Mouse (Mus musculus) left cerebral cortex, adult 9 months (tissue): ENCODE data around the gene Sirt4.

ENCODE experiments used
- DNase-seq, 2 experiments: peaks; one replicate each; pipeline ENCODE4 v3.0.0; 2022; ENCODE audit warnings: low spot score in 2 of 2

Gene Sirt4

GRCm38 (mm10) chr5:115491771-115492322 lies 7.3 kb upstream of the Sirt4 start:
- no peak for DNase-seq

DNA sequence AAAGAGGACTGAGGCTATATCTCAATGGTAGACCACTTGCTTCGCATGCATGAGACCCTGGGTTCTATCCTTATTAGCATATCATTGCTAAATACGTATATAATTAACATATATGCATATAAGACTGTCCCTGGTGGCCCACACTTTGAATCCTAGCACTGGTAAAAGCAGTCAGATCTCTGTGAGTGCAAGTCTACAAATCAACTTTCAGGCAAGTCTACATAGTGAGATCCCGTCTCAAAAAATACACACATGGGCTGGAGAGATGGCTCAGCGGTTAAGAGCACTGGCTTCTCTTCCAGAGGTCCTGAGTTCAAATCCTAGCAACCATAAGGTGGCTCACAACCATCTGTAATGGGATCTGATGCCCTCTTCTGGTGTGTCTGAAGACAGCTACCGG lies 6.6 kb upstream of the Sirt4 start:
- DNase-seq, result no peak

DNA sequence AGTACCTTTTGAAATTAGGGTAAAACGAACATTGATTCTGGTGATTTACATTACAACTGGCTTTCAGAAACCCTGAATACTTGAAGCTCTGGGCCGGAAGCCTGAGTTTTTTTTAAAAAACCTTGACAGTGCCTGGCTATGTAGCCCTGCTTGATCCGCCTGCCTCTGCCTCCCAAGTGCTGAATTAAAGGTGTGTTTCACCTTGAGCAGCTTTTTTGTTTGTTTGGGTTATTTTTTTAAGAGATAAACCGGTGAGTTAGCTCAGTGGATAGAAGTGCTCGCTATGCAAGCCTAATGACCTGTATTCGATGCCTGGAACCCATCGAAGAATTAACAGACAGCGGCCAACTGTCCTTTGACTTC lies 6.1 kb upstream of the Sirt4 start:
- no peak for DNase-seq

DNA sequence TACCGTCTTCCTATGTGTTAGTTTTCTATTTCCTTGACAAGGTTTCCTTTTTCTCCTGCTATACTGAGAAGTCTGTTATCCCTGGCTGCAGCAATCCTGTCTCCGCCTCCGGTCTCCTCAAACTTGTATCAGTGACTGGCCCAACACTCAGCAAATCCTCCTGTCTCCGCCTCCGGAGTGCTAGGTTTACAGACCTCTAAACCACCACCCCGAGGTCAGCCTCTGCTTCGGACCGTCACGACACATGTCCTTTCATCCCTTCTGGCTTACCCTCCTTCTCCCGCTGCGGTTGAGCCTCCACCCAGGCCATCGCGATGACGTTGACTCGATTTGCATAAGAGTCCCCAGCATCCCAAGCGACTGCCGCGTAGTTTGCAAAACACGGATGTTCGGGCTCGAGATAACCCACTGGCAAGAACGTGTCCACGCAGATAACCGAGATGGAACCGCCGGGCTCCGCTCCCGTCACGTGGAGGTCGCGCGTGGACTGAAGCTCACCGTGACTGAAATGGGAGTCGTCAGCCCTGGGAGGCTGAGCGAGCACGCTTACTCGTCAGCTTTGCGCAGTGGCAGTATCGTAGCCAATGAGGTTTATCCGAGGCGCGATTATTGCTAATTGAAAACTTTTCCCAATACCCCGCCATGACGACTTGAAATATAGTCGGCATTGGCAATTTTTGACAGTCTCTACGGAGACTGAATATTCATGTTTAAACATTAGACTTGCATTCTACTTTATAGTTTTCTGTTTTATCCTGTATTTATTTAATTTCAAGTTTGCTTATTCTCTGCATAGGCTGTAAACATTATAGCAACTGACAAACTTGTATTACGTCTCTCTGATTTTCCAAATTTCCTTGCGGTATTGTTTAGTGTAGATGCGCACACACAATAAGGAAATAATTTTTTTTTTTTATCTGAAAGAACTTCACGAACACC lies 5.4 kb upstream of the Sirt4 start:
- peak; percentile 79 to 89 for DNase-seq

DNA sequence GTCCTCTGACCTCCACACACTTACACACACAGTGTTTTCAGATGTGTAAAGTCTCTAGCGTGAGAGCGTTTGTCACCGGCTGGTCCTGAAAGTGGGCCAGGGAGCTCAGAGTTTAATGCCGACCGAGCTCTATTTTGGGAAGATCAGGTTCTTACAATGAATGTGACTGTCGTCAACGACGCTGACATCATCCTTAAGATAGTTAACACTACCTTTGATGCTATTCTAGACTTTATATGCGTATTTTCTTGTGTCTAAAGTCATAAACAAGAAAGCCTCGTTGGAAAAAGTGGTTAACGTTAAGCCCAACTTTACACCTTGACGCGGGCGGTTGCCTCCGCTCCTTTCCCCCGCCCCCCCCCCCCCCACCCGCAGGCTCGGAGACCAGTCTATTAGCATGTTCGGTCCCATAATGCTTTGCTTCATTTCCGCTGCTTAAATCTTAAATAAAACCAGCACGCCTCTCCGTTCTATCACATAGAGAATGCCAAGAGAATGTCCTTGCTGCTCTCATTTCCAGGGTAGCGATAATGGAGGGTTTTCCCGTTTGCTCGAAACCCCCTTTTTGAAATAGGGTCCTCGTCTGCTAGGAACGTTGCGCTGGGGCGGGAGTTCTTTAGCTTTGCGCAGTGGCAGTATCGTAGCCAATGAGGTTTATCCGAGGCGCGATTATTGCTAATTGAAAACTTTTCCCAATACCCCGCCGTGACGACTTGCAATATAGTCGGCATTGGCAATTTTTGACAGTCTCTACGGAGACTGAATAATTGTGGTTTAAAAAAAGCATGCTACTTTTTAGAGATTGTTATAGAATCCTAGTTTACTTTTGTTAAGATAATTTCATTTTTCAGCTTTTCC lies 4.5 kb upstream of the Sirt4 start:
- peak; percentile 67 to 83 for DNase-seq

- no peak for DNase-seq
These were observed 3.5 kb upstream of the Sirt4 start for GRCm38 (mm10) chr5:115487942-115488580.

GRCm38 (mm10) chr5:115487353-115487752 lies 2.8 kb upstream of the Sirt4 start:
- no peak for DNase-seq

- no peak for DNase-seq
These were observed 2.2 kb upstream of the Sirt4 start for GRCm38 (mm10) chr5:115486726-115487125.

DNA sequence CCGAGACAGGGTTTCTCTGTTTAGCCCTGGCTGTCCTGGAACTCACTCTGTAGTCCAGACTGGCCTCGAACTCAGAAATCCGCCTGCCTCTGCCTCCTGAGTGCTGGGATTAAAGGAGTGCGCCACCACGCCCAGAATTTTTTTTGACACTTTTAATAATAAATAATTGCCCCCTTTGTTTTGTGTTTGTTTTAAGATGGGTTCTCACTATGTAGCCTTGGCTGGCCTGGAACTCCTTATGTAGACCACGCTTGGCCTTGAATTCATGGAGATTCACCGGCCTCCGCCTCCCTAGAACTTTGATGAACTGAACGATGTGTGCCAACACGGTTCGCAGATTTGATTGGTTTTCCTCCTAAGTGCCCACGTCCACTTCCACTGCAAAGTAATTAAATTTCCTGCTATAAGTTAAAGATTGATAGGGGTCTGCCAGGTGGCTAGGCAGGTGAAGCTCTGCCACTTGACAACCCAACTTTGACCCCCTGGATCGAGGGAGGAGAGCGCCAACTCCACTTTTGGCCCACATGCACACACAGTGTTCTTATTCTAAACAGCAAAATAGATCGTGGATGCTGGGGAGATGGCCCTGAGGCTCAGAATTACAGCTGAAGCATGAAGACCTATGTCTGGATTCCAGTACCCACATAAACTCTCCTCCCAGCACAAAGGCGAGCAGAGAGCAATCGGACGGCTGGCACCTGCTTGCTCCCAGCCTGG lies 1.1 kb upstream of the Sirt4 start:
- no peak for DNase-seq

DNA sequence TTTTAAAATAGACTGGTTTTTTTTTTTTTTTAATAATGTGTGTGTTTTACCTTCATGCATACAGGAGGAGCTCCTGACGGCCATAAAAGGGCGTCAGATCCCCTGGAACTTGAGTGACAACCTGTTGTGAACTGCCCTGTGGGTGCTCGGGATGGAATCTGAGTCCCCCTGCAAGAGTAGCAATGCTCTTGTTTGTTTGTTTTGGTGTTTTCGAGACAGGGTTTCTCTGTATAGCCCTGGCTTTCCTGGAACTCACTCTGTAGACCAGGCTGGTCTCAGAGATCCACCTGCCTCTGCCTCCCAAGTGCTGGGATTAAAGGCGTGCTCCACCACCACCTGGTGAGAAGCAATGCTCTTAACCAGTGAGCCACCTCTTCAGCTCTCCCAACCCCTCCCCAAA lies 471 bp upstream of the Sirt4 start:
- DNase-seq, result no peak

DNA sequence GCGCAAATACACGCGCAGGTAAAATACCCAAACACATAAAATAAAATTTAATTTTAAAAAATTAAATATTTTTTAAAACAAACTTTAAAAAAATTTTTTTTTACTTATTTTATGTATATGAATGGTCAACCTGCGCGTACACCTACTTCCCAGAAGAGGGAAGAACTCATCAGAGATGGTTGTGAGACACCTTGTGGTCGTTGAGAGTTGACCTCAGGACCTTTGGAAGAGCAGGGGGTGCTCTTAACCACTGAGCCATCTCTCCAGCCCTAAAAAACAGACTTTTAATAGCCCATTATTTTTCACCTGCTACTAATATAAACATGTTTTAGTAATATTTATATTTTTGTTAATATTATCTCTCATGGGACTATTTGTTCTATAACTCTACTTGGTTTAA lies 1.1 kb downstream of the Sirt4 start:
- no peak for DNase-seq

GRCm38 (mm10) chr5:115482390-115483265 lies 1.9 kb downstream of the Sirt4 start:
- no peak for DNase-seq

- DNase-seq, result no peak
These were observed 4.4 kb downstream of the Sirt4 start for GRCm38 (mm10) chr5:115480101-115480500.

- DNase-seq, result no peak
These were observed 5.0 kb downstream of the Sirt4 start for GRCm38 (mm10) chr5:115479561-115479960.

DNA sequence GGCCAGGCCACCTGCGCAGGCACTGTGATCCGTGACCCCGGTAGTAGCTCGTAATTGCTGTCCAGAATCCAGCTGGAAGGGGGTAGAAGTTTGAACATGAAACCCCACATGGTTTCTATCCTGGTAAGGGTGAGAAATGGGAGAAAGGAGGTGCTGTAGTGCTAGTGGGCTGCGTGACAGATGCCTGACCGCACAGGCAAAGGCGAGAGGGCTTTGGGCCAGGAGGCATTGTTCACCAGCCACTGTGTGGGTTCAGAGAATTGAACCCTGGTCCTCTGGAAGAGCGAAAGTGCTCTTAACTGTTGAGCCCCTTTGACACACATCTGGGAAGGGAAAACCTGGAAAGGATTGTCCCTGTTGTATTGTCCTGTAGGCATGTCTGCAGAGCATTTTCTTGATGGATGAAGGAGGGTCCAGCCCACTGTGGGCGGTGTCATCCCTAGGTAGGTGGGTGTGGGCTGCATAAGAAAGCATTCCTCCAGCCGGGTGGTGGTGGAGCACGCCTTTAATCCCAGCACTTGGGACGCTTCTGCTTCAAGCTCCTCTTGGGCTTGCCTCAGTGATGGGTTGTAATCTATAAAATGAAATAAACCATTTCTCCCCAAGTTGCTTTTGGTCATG lies 8.3 kb downstream of the Sirt4 start:
- no peak for DNase-seq

DNA sequence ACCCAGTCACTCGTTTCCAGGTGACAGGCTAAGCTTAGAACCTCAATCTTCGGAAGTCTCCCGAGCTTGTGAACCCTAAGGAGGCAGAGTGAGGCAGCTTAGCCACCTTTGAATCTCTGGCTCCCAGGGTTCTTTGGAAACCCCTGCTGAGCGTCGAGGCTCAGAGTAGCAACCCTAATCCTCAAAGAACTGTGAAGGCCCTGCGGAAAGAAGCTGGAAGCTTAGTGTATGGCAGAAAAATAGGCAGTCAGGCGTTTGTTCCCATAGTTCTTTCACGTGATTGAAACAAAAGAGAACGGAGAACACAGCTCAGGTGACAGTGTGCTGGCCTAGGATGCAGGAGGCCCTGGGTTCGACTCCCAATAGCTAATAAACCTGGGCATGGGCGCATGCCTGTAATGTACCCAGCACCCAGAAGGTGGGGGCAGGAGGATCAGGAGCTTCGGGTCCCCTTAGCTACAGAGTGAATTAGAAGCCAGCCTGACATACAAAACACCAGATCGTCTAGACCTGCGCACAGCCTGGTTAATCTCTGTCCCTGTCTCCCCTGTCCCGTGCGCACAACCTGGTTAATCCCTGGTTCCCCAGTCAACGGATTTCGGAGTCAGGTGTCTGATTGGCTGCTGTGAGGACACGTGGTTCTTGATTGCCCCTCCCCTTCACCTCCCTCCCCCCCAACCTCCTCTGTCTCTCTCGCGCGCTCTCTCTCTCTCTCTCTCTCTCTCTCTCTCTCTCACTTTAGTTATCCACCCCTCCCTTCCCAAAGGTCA lies 9.0 kb downstream of the Sirt4 start:
- no peak for DNase-seq

DNA sequence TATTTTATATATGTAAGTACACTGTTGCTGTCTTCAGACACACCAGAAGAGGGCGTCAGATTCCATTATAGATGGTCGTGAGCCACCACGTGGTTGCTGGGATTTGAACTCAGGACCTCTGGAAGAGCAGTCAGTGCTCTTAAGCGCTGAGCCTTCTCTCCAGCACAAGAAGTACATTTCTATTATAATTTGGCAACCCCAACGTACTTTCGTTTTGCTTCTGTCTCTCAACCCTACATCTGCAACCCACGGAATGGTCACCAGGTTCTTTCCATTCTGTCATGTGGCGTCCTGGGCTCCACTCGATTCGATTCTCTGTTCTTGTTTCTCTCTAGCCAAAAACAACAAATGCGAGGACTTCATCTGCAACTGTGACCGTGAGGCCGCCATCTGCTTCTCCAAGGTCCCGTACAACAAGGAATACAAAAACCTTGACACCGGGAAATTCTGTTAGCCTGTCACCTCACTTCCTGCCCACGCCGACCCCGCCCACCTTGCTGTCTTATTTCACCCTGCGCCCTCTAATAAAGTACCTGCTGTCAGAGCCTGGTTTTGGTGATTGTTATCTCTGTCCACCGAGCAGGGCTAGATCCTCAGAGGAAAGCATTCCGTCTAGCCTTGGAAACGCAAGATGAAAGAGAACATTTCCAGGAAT lies 10.2 kb downstream of the Sirt4 start:
- DNase-seq, result no peak

GRCm38 (mm10) chr5:115473191-115473590 lies 11.3 kb downstream of the Sirt4 start:
- DNase-seq, result no peak
